Mouse (Mus musculus): Measurements from ENCODE around the gene Cd99l2. TPM values are rescaled to one million over a fixed set of nuclear protein-coding genes. Genes with fewer than 3 reads are reported as not detected.

Cd99l2 gene
- polyA plus RNA-seq, 1 experiment from 2014 or later, result 35.8 TPM

DNA sequence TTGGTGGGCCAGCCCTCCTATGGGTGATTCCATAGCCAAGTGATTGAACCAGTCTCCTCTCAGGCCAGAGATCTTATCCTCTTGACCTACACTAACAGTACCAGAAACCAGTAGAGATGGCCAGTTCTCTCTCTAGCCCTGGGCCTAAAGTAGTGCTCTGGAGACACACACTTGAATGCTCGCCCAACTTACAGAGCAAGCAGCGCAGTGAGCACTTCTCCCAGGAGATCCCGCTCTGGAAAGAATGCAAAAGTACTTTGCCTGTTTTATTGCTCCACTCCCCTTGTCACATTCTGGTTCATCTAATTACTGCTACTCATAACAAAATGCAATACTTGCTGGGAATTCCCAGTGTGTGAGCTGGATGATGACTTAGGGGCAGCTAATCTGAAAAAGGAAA lies 25.2 kb downstream of the Cd99l2 start:
- Histone ChIP-seq H3K36me3 (no peaks in the 10 kb centered on the region), H3K9me3 (no peaks in the 10 kb centered on the region), H3K4me1 (no peaks in the 10 kb centered on the region), H3K4me3 (no peak overlapping the region), H3K27ac (no peak overlapping the region), H3K9ac (no peak overlapping the region), H3K27me3 (no peaks in the 10 kb centered on the region), H3K4me2 (no peak overlapping the region)
- no peak for ATAC-seq (ENCODE audit: insufficient number of reproducible peaks, insufficient read depth, low FRiP score, low TSS enrichment, low read depth)
- WGBS, result 92% methylated on average over 3 of the region's 3 CpGs

DNA sequence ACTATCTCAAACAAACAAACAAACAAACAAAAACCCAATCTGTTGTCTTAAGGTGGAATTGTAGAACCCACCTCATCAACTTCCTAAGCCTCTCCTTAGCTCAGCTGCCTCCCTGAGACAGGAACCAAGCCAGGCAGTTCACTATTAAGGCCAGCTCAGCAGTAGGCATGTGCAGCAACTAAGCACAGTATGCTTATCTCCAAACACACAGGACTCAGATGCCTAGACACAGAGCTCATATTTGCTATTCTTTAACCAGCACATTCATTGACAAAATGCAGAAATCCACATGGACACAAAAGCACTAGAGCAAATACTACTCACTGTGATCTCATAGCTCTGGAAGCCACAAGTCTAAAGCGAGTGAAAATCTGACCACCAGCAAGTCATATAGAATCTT lies 27.2 kb downstream of the Cd99l2 start:
- H3K9me3 ChIP-seq, result no peaks in the 10 kb centered on the region
- ATAC-seq (ENCODE audit: insufficient number of reproducible peaks, insufficient read depth, low FRiP score, low TSS enrichment, low read depth), result no peak
- WGBS, result 86% methylated on average over 1 of the region's 1 CpGs
- no peaks in the 10 kb centered on the region for H3K4me1 ChIP-seq
- no peaks in the 10 kb centered on the region for H3K36me3 ChIP-seq
- no peak overlapping the region for H3K27ac ChIP-seq
- no peak overlapping the region for H3K4me3 ChIP-seq
- no peak overlapping the region for H3K4me2 ChIP-seq
- H3K27me3 ChIP-seq, result no peaks in the 10 kb centered on the region
- no peak overlapping the region for H3K9ac ChIP-seq

DNA sequence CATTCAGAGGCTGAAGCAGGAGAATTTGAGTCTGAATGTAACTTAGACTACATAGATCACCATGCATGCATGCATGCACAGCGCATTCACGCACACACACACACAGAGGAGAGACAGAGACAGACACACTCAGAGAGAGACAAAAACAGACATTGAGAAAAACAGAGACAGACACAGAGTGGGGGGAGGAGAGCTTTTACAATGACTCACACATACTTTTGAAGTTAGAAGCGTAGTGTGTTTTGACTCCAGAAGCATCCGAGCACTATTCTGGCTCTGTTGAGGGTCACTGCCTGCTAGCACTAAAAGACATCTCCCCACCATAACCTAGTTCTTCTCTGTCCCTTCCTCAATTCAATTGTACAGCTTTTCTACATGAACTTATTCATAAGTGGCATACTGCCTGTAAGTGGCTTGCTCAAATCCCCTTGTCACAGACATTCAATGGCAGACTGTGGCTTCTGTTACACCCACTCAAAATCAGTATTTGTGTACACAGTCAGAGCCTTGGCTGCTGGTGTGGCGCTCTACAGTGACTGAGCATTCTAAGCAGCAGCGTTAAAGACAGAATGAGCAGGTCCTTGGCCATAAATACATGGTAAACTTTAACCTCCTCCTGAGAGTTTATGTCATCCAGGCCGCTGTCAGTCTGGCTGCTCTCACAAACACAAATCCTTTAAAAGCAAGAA lies 28.4 kb downstream of the Cd99l2 start:
- whole genome bisulfite sequencing, result 78% methylated on average over 7 of the region's 7 CpGs
- Histone ChIP-seq H3K4me3 (no peak overlapping the region), H3K9me3 (no peaks in the 10 kb centered on the region), H3K4me2 (no peak overlapping the region), H3K9ac (no peak overlapping the region), H3K27ac (no peak overlapping the region), H3K27me3 (no peaks in the 10 kb centered on the region), H3K4me1 (no peaks in the 10 kb centered on the region), H3K36me3 (no peaks in the 10 kb centered on the region)
- ATAC-seq (ENCODE audit: insufficient number of reproducible peaks, insufficient read depth, low FRiP score, low TSS enrichment, low read depth), result no peak

DNA sequence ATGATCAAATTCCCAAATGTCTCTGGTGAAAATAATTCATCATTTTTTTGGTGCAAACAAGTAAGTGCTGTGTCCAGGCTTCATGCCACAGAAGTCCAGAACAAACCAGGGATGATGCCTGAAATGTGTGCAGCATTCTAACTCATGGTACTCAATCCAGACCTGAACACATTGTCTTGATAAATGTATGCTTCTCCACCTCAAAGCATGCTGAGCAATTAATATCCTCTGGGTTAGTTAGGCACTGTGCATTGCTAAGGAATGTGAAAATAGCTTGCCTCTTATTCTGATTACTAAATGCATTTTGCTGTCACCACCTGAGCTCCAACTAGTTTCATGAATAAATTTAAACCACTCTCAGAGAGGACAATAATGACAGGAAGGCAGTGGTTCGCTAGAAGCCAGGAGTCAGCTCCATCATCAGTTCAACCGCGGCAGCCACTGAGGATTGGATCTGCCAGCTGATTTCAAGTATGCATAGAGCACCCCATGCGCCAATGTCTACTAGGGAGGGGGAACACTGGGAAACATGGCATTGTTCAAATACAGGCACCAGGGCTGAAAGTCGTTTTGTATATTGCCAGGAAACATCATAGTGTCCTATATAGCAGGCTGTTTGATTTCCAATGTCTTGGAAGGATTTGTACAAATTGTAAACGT lies 36.4 kb downstream of the Cd99l2 start:
- Histone ChIP-seq H3K36me3 (no peaks in the 10 kb centered on the region), H3K4me3 (no peak overlapping the region), H3K4me2 (no peak overlapping the region), H3K9ac (no peak overlapping the region), H3K9me3 (no peaks in the 10 kb centered on the region), H3K27me3 (no peaks in the 10 kb centered on the region), H3K27ac (no peak overlapping the region), H3K4me1 (no peaks in the 10 kb centered on the region)
- 79% methylated on average over 6 of the region's 6 CpGs for WGBS
- ATAC-seq (ENCODE audit: insufficient number of reproducible peaks, insufficient read depth, low FRiP score, low TSS enrichment, low read depth), result no peak

DNA sequence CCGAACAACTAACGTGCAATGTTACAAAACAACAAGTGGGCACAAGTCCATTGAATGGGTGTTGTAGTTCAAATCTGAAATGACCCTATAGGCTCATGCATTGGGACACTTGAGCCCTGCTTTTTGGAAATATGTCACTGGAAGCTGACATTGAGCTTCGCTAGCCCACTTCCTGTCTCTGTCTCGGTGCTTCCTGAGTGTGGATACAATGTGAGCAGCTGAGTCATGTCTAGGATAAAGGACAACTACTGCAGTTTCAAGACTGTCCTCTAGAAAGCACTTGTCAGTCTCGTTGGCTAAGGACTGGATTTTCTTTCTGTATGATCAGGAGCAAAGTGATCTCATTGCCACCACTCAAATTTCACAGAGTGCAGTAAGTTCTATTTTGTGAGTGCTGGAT lies 49.7 kb downstream of the Cd99l2 start:
- H3K9ac ChIP-seq, result no peak overlapping the region
- ATAC-seq (ENCODE audit: insufficient number of reproducible peaks, insufficient read depth, low FRiP score, low TSS enrichment, low read depth), result no peak
- H3K27ac ChIP-seq, result no peak overlapping the region
- H3K4me3 ChIP-seq, result no peak overlapping the region
- H3K27me3 ChIP-seq, result no peaks in the 10 kb centered on the region
- no peaks in the 10 kb centered on the region for H3K36me3 ChIP-seq
- WGBS, result 84% methylated on average over 5 of the region's 5 CpGs
- H3K4me2 ChIP-seq, result no peak overlapping the region
- H3K4me1 ChIP-seq, result no peaks in the 10 kb centered on the region
- no peaks in the 10 kb centered on the region for H3K9me3 ChIP-seq

DNA sequence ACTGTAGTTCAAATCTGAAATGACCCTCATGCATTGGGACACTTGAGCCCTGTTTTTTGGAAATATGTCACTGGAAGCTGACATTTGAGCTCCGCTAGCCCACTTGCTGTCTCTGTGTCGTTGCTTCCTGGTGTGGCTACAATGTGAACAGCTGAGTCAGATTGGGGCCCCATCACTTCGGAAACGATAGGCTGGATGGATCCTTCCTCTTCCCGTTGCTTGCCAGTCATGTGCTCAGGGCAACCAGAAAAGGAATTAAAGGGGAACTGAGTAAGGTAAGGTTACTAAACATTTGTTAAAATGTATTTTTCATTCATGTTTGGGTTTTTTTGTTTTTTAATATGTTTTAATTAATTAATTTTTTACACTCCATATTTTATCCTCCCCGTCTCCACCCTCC lies 53.2 kb downstream of the Cd99l2 start:
- Histone ChIP-seq H3K4me2 (no peak overlapping the region), H3K4me3 (no peak overlapping the region), H3K36me3 (0 out of 2 replicates have a peak, but pooled peaks cover 3% of the 10 kb centered on the region), H3K9me3 (no peaks in the 10 kb centered on the region), H3K27me3 (no peaks in the 10 kb centered on the region), H3K9ac (no peak overlapping the region), H3K27ac (no peak overlapping the region), H3K4me1 (no peaks in the 10 kb centered on the region)
- no peak for ATAC-seq (ENCODE audit: insufficient number of reproducible peaks, insufficient read depth, low FRiP score, low TSS enrichment, low read depth)
- WGBS, result 85% methylated on average over 6 of the region's 6 CpGs

DNA sequence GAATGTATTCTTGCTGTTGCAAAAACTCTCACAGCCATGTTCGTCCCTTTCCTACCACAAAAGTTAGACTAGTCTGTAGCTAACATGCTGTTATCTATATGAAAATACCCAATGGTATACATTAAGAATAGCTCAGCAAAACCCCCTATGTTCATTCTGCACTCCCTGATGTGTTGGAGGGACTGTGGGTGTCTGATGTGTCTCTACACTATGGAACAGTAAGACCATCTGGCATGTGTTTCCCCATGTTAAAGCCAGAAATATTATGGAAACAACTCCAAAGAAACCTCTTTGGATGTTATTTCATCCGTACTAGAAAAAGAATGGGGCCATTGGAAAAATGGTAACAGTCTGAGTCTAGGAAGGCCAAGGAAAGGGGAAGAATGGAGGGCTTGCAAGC lies 57.1 kb downstream of the Cd99l2 start:
- no peak overlapping the region for H3K4me3 ChIP-seq
- no peaks in the 10 kb centered on the region for H3K4me1 ChIP-seq
- ATAC-seq (ENCODE audit: insufficient number of reproducible peaks, insufficient read depth, low FRiP score, low TSS enrichment, low read depth), result no peak
- no peak overlapping the region for H3K27ac ChIP-seq
- no peaks in the 10 kb centered on the region for H3K9me3 ChIP-seq
- H3K36me3 ChIP-seq, result 0 out of 2 replicates have a peak, but pooled peaks cover 3% of the 10 kb centered on the region
- 84% methylated on average over 2 of the region's 2 CpGs for WGBS
- no peak overlapping the region for H3K4me2 ChIP-seq
- no peaks in the 10 kb centered on the region for H3K27me3 ChIP-seq
- no peak overlapping the region for H3K9ac ChIP-seq

DNA sequence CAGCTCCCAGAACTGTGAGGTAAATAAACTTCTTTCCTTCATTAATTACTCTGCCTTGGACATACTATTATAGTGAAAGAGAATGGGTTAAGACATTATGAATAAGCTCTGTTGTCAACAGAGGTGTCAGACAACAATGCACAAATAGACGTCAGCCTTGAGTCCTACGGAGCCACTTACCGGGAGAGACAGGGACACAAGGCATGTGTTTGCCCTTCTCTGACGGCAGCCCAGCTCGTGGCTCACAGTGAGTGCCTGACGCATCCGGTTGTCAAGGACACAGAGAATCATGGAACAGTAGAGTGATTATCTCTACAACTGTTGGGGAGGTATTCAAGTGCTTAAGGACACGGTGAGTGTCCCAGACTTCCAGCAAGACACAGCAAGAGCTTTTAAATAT lies 57.8 kb downstream of the Cd99l2 start:
- no peak overlapping the region for H3K9ac ChIP-seq
- no peaks in the 10 kb centered on the region for H3K4me1 ChIP-seq
- no peak overlapping the region for H3K4me3 ChIP-seq
- no peak overlapping the region for H3K4me2 ChIP-seq
- 0 out of 2 replicates have a peak, but pooled peaks cover 3% of the 10 kb centered on the region for H3K36me3 ChIP-seq
- 54% methylated on average over 8 of the region's 8 CpGs for WGBS
- no peaks in the 10 kb centered on the region for H3K27me3 ChIP-seq
- no peak overlapping the region for H3K27ac ChIP-seq
- ATAC-seq (ENCODE audit: insufficient number of reproducible peaks, insufficient read depth, low FRiP score, low TSS enrichment, low read depth), result no peak
- no peaks in the 10 kb centered on the region for H3K9me3 ChIP-seq

DNA sequence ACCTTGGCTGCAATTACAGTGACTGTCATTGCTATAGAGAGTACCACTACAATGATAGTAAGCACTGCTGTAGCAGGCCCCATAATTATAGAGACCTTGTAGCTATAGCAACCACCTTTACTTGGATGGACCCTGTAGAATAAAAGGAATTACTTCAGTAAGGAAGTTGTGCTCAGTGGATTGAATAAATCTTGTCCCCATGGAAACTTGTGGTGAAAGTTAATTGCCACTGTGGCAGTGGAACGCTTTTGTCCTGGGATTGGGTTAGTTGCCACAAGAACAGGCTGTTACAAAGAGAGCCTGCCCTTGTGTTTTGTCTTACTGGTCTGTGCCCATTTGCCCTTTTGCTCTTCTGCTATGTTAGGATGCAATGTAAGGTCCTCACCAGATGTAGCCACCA lies 58.2 kb downstream of the Cd99l2 start:
- Histone ChIP-seq H3K4me3 (no peak overlapping the region), H3K9ac (no peak overlapping the region), H3K9me3 (no peaks in the 10 kb centered on the region), H3K4me2 (no peak overlapping the region), H3K27me3 (no peaks in the 10 kb centered on the region), H3K36me3 (0 out of 2 replicates have a peak, but pooled peaks cover 3% of the 10 kb centered on the region), H3K27ac (no peak overlapping the region), H3K4me1 (no peaks in the 10 kb centered on the region)
- 52% methylated on average over 1 of the region's 1 CpGs for WGBS
- ATAC-seq (ENCODE audit: insufficient number of reproducible peaks, insufficient read depth, low FRiP score, low TSS enrichment, low read depth), result no peak

DNA sequence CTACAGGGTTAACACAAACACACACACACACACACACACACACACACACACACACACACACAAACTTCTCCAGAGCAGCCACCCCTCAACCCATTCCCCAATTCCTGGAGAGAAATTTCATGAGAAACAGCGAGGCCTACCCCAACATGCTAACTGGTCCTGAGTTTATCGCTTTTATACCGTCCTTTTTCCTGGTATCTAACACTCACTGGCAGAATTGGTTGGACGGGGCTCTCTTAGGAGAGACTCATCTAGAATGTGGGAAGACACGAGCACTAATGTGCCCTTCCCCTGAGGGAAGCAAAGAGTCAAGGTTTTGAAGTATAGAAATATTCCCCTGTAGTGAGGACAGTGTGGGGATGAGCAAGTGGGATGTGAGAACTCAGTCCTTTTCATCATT lies 61.7 kb downstream of the Cd99l2 start:
- Histone ChIP-seq H3K4me1 (no peaks in the 10 kb centered on the region), H3K36me3 (no peaks in the 10 kb centered on the region), H3K27ac (no peak overlapping the region), H3K4me3 (no peak overlapping the region), H3K4me2 (no peak overlapping the region), H3K9me3 (no peaks in the 10 kb centered on the region), H3K27me3 (no peaks in the 10 kb centered on the region), H3K9ac (no peak overlapping the region)
- ATAC-seq (ENCODE audit: insufficient number of reproducible peaks, insufficient read depth, low FRiP score, low TSS enrichment, low read depth), result no peak
- WGBS, result 78% methylated on average over 5 of the region's 5 CpGs

DNA sequence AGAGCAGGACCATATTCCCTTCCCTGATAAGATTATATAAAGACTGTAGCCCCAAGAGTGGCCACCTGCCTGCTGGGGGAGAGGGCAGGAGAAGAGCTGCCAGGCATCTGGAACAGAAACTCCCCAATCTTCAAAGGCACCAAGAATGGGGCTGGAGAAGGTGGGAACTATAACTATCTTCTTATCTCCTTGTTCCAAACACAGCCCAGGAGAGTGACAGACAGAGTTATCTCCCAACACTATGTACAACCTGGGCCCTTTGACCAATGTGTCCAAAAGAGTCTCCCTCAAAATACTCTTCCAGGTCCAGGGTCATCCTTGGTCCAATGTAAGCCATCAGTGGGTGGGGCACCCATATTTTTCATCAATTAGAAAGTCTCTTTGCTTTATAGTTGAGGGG lies 65.2 kb downstream of the Cd99l2 start:
- no peaks in the 10 kb centered on the region for H3K4me1 ChIP-seq
- no peaks in the 10 kb centered on the region for H3K9me3 ChIP-seq
- no peaks in the 10 kb centered on the region for H3K36me3 ChIP-seq
- H3K9ac ChIP-seq, result no peak overlapping the region
- no peak overlapping the region for H3K4me2 ChIP-seq
- H3K4me3 ChIP-seq, result no peak overlapping the region
- H3K27ac ChIP-seq, result no peak overlapping the region
- no peaks in the 10 kb centered on the region for H3K27me3 ChIP-seq
- ATAC-seq (ENCODE audit: insufficient number of reproducible peaks, insufficient read depth, low FRiP score, low TSS enrichment, low read depth), result no peak

DNA sequence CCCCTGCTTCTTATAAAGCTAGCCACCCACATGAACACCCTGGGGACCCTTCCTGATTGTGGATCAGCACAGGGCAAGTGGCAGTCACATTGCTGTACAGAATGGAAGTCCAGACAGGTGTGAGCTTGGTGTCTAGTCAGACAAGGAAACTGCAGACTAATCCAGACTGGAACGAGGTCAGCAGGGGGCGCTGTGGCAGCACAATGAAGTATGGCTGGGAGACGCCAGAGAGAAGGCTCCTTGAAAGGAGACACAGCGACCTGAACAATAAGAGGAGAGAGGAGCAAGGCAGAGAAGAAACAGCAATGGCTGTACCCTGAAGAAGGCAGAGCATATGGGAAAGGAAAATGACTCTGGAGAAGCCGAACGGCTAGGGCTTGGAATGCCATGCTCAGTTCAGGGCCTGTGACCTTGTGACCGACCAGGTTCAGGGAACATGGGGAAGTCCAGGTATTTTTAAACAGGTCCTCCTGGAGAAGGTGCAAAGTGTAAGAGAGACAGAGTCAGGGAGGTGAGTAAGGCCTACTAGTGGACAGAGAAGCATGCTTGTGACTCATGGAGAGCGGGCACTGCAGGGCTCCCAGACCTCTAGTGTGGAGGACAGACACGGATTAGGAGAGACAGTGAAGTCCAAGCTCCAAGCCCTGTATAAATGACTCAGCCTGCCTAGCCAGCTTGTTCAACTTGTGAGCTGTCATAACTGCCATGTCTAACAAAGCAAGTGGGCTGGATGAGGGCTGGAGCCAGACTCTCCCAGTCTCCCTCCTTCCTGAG lies 66.7 kb downstream of the Cd99l2 start:
- ATAC-seq (ENCODE audit: insufficient number of reproducible peaks, insufficient read depth, low FRiP score, low TSS enrichment, low read depth), result no peak
- Histone ChIP-seq H3K4me1 (no peaks in the 10 kb centered on the region), H3K9me3 (no peaks in the 10 kb centered on the region)

More for the DNA sequence above, 66.7 kb downstream of the Cd99l2 start:
- H3K4me2 ChIP-seq, result no peak overlapping the region
- H3K27me3 ChIP-seq, result no peaks in the 10 kb centered on the region
- H3K36me3 ChIP-seq, result 0 out of 2 replicates have a peak, but pooled peaks cover 3% of the 10 kb centered on the region
- H3K9ac ChIP-seq, result no peak overlapping the region
- no peak overlapping the region for H3K27ac ChIP-seq
- 43% methylated on average over 9 of the region's 9 CpGs for WGBS
- H3K4me3 ChIP-seq, result no peak overlapping the region
